Mouse (Mus musculus) retina, postnatal 1 day (tissue): ENCODE results near the gene Gbf1.

Source experiments
- DNase-seq: peaks from one replicate; pipeline ENCODE4 v3.0.0-alpha.2; 2012

The Gbf1 gene

GRCm38 (mm10) chr19:46303251-46304215 is 151.2 kb downstream of the Gbf1 start:
- DNase-seq, result no peak

GRCm38 (mm10) chr19:46304216-46304841 is 152.0 kb downstream of the Gbf1 start, which contains the start of gene Nfkb2:
Nfkb2 (plus strand) TSS chr19:46304320.
- DNase-seq, result peak; percentile 94

GRCm38 (mm10) chr19:46304908-46305333 is 152.6 kb downstream of the Gbf1 start:
- no peak for DNase-seq

GRCm38 (mm10) chr19:46305432-46306267 is 153.3 kb downstream of the Gbf1 start:
- peak; percentile 89 for DNase-seq

- DNase-seq, result no peak
Measured at GRCm38 (mm10) chr19:46306268-46306610, 153.9 kb downstream of the Gbf1 start.

GRCm38 (mm10) chr19:46306751-46307289 is 154.5 kb downstream of the Gbf1 start:
- DNase-seq, result no peak

- DNase-seq, result no peak
Measured at GRCm38 (mm10) chr19:46307781-46308180, 155.5 kb downstream of the Gbf1 start.

GRCm38 (mm10) chr19:46308303-46308702 is 156.0 kb downstream of the Gbf1 start:
- no peak for DNase-seq

- peak; percentile 94 for DNase-seq
Measured at GRCm38 (mm10) chr19:46308706-46309435, 156.6 kb downstream of the Gbf1 start.

- no peak for DNase-seq
Measured at GRCm38 (mm10) chr19:46309651-46310305, 157.5 kb downstream of the Gbf1 start.

GRCm38 (mm10) chr19:46310312-46310865 is 158.1 kb downstream of the Gbf1 start:
- no peak for DNase-seq

GRCm38 (mm10) chr19:46311341-46311740 is 159.0 kb downstream of the Gbf1 start:
- no peak for DNase-seq

GRCm38 (mm10) chr19:46312566-46312965 is 160.3 kb downstream of the Gbf1 start:
- no peak for DNase-seq

GRCm38 (mm10) chr19:46313116-46313515 is 160.8 kb downstream of the Gbf1 start:
- DNase-seq, result no peak

GRCm38 (mm10) chr19:46313591-46313990 is 161.3 kb downstream of the Gbf1 start:
- no peak for DNase-seq

GRCm38 (mm10) chr19:46314151-46314601 is 161.9 kb downstream of the Gbf1 start:
- no peak for DNase-seq

GRCm38 (mm10) chr19:46314872-46315742 is 162.8 kb downstream of the Gbf1 start:
- no peak for DNase-seq

- no peak for DNase-seq
Measured at GRCm38 (mm10) chr19:46315752-46316610, 163.7 kb downstream of the Gbf1 start.
